Mouse (Mus musculus) G1E-ER4 (cell line): Measurements from ENCODE around the gene Cntn6. TPM values are rescaled to one million over a fixed set of nuclear protein-coding genes. Genes with fewer than 3 reads are reported as not detected.
A peak's percentile ranks its signal among the peaks of the same experiment; 100 is the strongest.

ENCODE experiments used
- GATA1 ChIP-seq: IDR thresholded peaks from one replicate; pipeline ENCODE4 v1.8.0; 2012; ENCODE audit warnings: low read length, inconsistent platforms
- polyA plus RNA-seq: library from polyadenylated mRNA; stranded (reverse); fragments of >175 nt; gene quantifications from 2 replicates; pipeline ENCODE4 v1.2.3, GENCODE M21; 2012

Gene Cntn6
- polyA plus RNA-seq, 1 experiment = not detected

- no peak for TF ChIP-seq GATA1
Observed at GRCm38 (mm10) chr6:104679809-104680495, 187.4 kb downstream of the Cntn6 start.

GRCm38 (mm10) chr6:104687980-104688379, 195.4 kb downstream of the Cntn6 start:
- TF ChIP-seq GATA1 = no peak

DNA sequence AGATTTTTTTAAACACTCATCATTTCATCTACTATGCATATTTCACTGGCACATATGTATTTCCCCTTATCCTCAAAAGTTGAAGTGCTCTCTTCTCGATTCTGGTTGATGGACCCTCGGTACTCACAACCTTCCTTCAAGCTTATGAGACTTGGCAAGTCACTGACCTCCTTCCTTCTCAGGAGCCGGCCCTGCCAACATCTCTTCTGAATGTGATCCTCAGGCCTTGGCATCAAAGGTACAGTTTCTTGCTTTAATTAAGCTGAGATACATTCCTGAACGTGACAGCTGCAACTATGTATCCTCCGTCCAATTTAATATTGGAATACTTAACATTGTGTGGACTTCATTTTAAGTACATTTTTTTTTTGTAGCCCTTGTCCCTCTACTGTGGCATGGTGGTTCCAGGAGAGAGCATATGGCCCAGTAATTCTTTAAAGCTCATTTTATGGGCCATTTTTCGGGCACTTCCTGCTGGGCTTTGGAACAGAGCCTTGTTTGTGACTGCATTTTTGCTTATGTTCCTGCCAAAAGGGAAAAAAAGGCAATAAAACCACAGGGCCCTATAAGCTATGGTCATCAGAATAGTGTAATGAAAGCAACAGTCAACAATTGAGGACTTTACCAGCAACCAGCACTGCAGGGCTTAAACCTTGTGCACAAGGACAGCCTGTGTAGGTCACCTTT, 196.0 kb downstream of the Cntn6 start:
- no peak for TF ChIP-seq GATA1

DNA sequence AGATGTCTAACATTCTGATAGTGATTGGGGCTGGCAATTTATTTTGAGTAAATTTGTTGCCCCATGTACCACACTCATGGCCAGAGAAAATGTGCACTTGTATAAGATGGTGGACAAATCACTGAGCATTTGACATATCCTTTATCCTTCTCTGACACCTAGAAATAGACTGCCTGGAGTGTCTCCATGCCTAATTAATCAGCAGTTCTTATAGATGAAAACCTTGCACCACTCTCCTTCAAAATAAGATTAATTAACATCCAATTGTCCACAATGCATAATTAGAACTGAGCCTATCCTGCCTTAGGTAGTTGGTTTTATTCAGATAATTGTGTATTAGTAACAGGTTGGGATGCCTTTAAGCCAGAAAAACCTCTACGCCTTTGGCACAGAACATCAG, 236.0 kb downstream of the Cntn6 start:
- no peak for TF ChIP-seq GATA1

GRCm38 (mm10) chr6:104734256-104734655, 241.7 kb downstream of the Cntn6 start:
- no peak for TF ChIP-seq GATA1

DNA sequence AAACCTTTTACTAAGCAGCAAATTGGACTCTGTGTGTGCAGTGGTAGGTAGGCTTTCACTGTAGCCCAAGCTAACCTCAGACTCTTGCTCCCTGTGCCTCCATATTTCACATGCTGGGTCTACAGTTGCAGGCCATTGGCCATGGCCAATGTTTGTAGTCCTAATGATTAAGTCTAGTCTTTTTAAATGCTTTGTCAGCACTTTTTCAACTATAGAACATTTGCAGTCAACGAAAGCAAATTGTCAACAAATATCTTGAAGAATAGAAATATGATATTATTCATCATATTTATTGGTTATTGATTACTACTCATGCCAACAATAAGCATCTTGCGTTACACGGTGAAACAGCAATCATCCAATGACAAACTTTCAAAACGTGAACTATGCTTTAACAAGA, 246.4 kb downstream of the Cntn6 start:
- TF ChIP-seq GATA1 = no peak

GRCm38 (mm10) chr6:104758125-104758524, 265.5 kb downstream of the Cntn6 start:
- no peak for TF ChIP-seq GATA1

GRCm38 (mm10) chr6:104761226-104761625, 268.6 kb downstream of the Cntn6 start:
- no peak for TF ChIP-seq GATA1

- TF ChIP-seq GATA1 = no peak
Observed at GRCm38 (mm10) chr6:104783891-104784290, 291.3 kb downstream of the Cntn6 start.

DNA sequence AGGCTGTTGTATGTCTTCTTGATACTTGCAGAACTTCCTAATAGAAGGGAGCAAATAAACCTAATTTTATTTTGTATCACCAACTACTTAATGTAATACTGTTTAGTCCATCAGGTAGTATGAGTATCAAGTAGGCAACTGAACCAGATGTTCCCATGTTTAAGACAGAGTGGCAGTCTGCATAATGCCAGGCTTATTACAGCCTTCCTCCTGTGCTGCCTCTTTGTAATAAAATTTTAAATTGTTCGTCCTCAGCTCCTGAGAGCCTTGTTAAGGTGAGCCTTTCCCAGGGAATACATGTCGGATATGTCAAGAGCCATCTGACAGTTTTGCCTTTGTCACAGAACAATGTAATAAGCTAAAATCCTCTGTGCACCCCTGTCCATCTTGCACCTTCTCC, 294.9 kb downstream of the Cntn6 start:
- TF ChIP-seq GATA1 = no peak

DNA sequence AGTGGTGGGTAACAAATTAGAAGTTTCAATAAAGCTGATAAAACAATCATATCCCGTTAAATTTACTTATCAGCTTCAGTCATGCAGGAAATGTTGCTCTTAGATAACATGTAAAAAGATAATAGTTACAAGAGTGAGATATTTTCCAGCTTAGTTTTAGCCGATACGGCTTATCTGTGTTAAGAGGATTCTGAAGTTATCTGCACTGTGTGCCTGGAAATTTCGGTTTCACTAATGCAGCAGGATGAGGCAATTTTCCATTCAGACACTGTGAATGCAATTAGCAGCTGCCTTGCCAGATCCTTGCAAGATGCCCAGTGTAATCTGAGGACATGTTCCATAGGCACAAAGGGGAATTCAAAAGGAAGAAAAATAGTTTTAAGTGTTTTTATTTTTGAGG, 315.9 kb downstream of the Cntn6 start:
- peak; percentile 38 for TF ChIP-seq GATA1

DNA sequence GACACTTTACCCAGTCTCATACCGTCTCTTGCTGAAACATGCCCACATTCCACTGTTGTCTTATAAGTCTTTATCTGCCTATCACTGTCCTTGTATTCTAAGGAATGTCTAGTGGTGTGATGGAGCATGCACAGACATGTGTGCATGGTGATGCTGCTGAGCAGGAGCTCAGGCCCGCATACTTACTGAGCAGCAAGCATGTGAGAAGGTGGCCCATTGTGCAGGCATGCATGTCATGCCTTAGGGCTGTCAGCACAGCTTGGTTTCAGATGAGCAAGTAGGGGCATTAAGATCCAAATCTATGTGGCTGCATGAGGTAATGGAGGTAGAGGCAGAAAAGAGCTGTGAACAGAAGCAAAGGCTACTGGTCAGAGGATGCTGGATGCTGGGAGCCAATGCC, 323.0 kb downstream of the Cntn6 start:
- TF ChIP-seq GATA1 = no peak

DNA sequence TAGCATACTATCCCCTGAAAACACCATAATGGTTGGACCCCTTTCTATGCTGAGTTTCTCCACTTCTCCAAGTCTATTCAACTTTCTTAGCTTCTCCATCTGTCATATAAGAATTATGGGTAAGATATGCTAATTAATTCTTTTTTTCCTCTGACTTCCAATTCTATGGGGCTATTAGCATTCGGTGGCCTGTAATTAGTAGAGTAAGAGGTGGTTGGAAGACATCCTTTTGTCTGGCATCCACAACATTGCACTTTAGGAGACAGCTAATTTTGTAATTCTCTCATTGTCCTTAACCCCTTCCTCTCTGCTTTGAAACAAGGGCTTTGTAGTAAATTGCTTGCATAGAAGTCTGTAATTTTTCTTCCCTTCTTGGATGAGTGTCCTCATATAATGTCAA, 387.1 kb downstream of the Cntn6 start:
- no peak for TF ChIP-seq GATA1

DNA sequence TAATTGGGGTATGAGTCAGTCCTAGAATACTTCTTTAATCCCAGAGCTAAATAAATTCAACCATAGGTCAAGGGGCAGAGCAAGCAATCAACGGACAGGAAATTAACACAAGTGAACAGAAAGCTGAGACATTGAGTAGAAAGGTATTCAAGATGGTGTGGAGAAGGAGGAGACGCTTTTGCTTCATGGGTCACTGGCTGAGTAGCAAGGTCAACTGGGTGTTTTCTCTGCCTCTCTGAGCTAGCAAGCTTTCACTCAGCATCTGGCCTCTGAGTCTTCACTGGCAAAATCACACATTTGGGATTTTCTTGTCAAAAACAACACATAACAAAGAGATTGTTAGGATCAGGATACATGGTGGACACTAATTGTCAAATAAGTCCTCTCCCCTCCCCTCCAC, 391.4 kb downstream of the Cntn6 start:
- TF ChIP-seq GATA1 = no peak

DNA sequence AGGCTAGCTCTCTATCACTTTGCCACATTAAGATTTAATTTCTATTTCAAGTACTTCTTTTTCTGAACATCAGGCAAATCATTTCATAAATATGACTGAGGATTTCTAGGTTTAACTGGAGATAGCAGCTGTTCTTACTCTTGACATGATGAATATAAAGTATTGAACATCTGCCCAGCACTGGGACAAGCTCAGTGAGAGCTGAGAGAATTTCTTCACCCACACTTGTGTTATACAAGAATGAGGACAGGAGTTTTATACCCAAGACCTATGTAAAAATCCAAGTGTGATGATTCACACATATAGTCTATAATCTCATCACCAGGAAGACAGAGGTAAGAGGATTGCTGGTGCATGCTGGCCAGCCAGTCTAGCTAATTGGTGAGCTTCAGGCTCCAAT, 393.2 kb downstream of the Cntn6 start:
- no peak for TF ChIP-seq GATA1

DNA sequence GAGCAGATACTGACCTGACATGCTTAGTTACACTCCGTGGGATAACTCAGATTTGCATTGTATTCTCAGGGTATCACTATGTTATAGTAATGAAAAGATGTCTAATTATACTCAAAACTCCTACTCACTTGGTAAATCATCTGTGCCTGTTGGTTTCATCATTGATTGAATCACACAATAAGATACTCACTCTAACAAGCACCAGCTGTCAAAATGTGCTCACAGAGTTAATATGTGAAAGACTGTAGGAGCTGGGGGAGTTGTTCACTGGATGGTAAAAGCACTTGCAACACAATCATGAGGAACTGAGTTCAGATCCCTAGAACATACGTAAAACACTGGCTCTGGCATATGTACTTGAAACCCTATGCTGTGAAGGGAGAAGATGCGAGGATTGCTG, 398.5 kb downstream of the Cntn6 start:
- TF ChIP-seq GATA1 = no peak
